Mouse (Mus musculus) CH12.LX (cell line): ENCODE measurements at regions not wholly inside any gene's neighbourhood (a gene's known extent, or its start where the extent isn't known, plus 50 kb on each side); places are given as distances from the start of the nearest gene placed in this dataset.

Experiments
- CTCF ChIP-seq, 2 experiments: IDR thresholded peaks in 1 of 2; conservative IDR thresholded peaks in 1 of 2; 2 replicates each; pipeline ENCODE4 v1.5.1; 2011 to 2012; ENCODE audit warnings: low read depth in 2 of 2, low read length in 2 of 2, improper control_type of control experiment in 1 of 2, inconsistent platforms in 1 of 2, mild to moderate bottlenecking in 1 of 2, moderate library complexity in 1 of 2
- IRF4 ChIP-seq: IDR thresholded peaks from 2 replicates; pipeline ENCODE4 v1.6.1; 2014; ENCODE audit warnings: low read depth, mild to moderate bottlenecking, inconsistent platforms, low read length, improper control_type of control experiment

DNA sequence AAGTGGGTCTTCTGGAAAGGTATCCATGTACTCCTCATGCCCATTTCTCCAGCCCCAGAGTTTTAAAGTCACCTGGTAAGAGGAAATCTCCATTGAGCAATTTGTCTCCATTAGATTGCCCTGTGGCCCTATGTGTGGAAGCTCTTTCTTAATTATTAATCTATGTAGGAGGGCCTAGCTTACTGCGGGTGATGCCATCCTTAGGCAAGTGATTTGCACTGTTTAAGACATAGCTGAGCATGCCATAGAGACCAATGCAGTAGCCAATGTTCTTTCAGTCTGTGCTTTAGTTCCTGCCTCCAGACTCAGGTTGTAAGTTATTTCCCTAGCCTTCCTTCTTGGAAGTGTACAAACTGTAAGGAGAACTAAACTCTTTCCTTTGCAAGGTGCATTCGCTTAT is 661.0 kb downstream of the Hdgfl1 start:
- TF ChIP-seq IRF4 (no peak), CTCF (conservative IDR thresholded peaks at IDR 0.05 in 1 of 2, IDR thresholded peaks at IDR 0.05 in 1 of 2; ENCODE audit: low read depth in 2 of 2, low read length in 2 of 2) (no peak)
